Mouse (Mus musculus) forebrain, embryonic 16.5 days (tissue): Measurements from ENCODE around the gene Rhbg. TPM values are rescaled to one million over a fixed set of nuclear protein-coding genes. Genes with fewer than 3 reads are reported as not detected.
"Not testable (repeated sequence)": the region's sequence is repeated elsewhere in the genome, so short reads cannot be mapped to it uniquely, and the experiment has no call there.

ENCODE experiments used
- ATAC-seq: fragments of 200-750 bp; cut with Nextera tagmentation; 2 replicates; pipeline ENCODE4 v1.8.0; 2017; ENCODE audit warnings: mild to moderate bottlenecking, moderate library complexity
- H3K27ac ChIP-seq: fragments of 300-500 bp; sonication (generic); 2 replicates; pipeline ENCODE4 v1.5.1; 2014; ENCODE audit warnings: low read length, control low read depth
- H3K27me3 ChIP-seq: fragments of 300-500 bp; sonication (generic); replicated peaks from 2 replicates; pipeline ENCODE4 v1.6.1; 2014; ENCODE audit warnings: low read length; ENCODE audit not compliant: control insufficient read depth, insufficient read depth
- H3K36me3 ChIP-seq: fragments of 300-500 bp; sonication (generic); 2 replicates; pipeline ENCODE4 v1.6.1; 2014; ENCODE audit not compliant: control insufficient read depth, insufficient read depth
- H3K4me1 ChIP-seq: fragments of 300-500 bp; sonication (generic); replicated peaks from 2 replicates; pipeline ENCODE4 v1.6.1; 2014; ENCODE audit warnings: low read length; ENCODE audit not compliant: control insufficient read depth, insufficient read depth
- H3K4me2 ChIP-seq: fragments of 300-500 bp; sonication (generic); 2 replicates; pipeline ENCODE4 v1.6.1; 2014; ENCODE audit warnings: mild to moderate bottlenecking, low read length, control low read depth
- H3K4me3 ChIP-seq: fragments of 300-500 bp; sonication (generic); replicated peaks from 2 replicates; pipeline ENCODE4 v1.5.1; 2014; ENCODE audit warnings: mild to moderate bottlenecking, low read length, control low read depth
- H3K9ac ChIP-seq: fragments of 300-500 bp; sonication (generic); replicated peaks from 2 replicates; pipeline ENCODE4 v1.6.1; 2014; ENCODE audit warnings: low read depth, low read length, control low read depth
- H3K9me3 ChIP-seq: fragments of 300-500 bp; sonication (generic); 2 replicates; pipeline ENCODE4 v1.6.1; 2016; ENCODE audit warnings: low read length; ENCODE audit not compliant: control insufficient read depth
- WGBS: fragments of 180-500 bp; shearing (Covaris S2); extraction: QIAGEN DNeasy Blood & Tissue Kit; methylation state at CpG from one replicate; pipeline ENCODE4 v1.1.7; 2014; 5-methylcytosine and 5-hydroxymethylcytosine counted together
- polyA plus RNA-seq: library from polyadenylated mRNA; unstranded; fragments of >200 nt; fragmentation: Nextera tagmentation; extraction: Ambion mirVana; gene quantifications from 2 replicates; pipeline ENCODE4 v1.2.1, GENCODE M21; 2015

The Rhbg gene
- polyA plus RNA-seq, 1 experiment from 2014 or later, result not detected

DNA sequence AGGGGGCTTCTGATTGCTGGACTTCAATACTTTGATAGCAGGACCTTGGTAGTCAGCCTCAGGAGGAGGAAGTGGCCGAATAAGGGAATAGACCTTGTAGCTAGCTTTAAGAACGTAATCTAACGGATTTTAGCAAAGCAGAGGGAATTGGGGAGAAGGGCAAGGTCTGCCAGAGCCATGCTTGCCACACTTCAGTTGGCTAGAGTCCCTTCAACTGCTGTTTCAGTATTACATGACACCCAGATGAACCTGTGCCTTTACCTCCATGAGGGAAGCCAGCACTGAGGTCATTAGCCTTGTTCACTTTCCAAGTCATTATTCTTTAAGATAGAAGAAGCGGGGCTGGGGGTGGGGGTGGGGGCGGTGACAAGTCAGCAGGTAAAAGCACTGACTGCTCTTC is 14.5 kb upstream of the Rhbg start:
- Histone ChIP-seq H3K4me1 (no peaks in the 10 kb centered on the region), H3K36me3 (no peaks in the 10 kb centered on the region), H3K9ac (no peak overlapping the region), H3K27ac (no peak overlapping the region), H3K4me2 (no peak overlapping the region), H3K9me3 (no peaks in the 10 kb centered on the region), H3K27me3 (no peaks in the 10 kb centered on the region), H3K4me3 (no peak overlapping the region)
- no peak for ATAC-seq
- WGBS, result 86% methylated on average over 5 of the region's 5 CpGs

DNA sequence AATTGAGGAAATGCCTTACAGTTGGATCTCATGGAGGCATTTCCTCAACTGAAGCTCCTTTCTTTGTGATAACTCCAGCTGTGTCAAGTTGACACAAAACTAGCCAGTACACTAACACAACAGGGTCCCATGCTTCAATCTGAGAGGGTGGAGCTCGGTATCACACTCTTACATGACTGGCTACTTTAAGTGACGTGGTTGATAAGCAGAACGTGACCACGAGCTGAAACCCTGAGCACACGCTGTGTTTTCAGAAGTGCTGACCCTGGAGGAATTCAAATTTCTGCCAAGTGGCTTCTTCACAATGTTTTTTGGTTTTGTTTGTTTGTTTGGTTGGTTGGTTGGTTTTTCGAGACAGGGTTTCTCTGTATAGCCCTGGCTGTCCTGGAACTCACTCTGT is 13.5 kb upstream of the Rhbg start:
- not testable (repeated sequence) for H3K9me3 ChIP-seq, H3K4me2 ChIP-seq, H3K27me3 ChIP-seq, H3K36me3 ChIP-seq, H3K27ac ChIP-seq, ATAC-seq, H3K4me3 ChIP-seq, H3K9ac ChIP-seq, H3K4me1 ChIP-seq
- 91% methylated on average over 6 of the region's 6 CpGs for WGBS

DNA sequence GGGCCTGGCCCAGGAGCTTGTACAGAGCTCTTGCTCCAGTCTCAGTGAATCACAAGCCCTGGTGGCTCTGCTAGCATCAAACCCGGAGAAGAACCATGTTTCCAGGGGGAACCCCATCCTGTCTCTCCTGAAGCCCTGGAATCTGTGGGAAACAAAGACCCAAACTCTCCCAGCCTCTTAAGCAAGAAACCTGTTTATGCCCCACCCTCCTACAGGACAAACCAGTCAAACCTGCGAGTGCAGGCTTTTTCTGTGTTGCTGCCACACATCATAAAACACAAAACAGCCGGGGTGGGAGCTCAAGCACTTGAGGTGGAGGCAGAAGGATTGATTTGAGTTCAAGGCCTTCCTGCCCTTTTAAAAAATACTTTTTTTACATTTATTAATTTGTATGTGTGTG is 7.8 kb upstream of the Rhbg start:
- Histone ChIP-seq H3K27me3 (no peaks in the 10 kb centered on the region), H3K9me3 (no peaks in the 10 kb centered on the region), H3K9ac (no peak overlapping the region), H3K4me2 (no peak overlapping the region), H3K27ac (no peak overlapping the region), H3K4me3 (no peak overlapping the region), H3K4me1 (no peaks in the 10 kb centered on the region), H3K36me3 (no peaks in the 10 kb centered on the region)
- ATAC-seq, result no peak
- 84% methylated on average over 3 of the region's 3 CpGs for WGBS

DNA sequence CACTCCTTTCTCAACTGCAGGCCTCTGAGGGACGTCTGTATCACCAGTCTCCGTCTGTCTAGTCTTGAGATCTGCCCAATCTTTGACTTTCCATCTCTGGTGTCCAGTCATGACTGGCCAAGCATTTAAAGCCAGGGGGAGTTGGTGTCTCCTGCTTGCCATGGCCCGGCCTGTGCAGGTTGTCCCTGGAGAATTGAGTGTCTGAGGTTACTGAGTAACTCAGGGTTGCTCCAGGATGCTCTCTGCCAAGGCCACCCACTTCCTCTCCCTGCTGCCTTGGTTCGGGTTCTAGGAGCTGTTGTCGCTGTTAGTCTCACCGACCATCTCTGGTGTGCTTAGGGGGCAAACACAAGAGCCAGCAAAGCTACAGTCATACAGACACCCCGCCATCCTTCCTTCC is 1.9 kb upstream of the Rhbg start:
- no peaks in the 10 kb centered on the region for H3K9me3 ChIP-seq
- H3K4me1 ChIP-seq, result peaks cover 7% of the 10 kb centered on the region
- no peaks in the 10 kb centered on the region for H3K36me3 ChIP-seq
- H3K27ac ChIP-seq, result no peak overlapping the region
- H3K27me3 ChIP-seq, result peaks cover 13% of the 10 kb centered on the region; the same call in 1 of the 2 replicates
- no peak overlapping the region for H3K9ac ChIP-seq
- ATAC-seq, result no peak
- no peak overlapping the region for H3K4me3 ChIP-seq
- WGBS, result 83% methylated on average over 7 of the region's 7 CpGs
- H3K4me2 ChIP-seq, result no peak overlapping the region

DNA sequence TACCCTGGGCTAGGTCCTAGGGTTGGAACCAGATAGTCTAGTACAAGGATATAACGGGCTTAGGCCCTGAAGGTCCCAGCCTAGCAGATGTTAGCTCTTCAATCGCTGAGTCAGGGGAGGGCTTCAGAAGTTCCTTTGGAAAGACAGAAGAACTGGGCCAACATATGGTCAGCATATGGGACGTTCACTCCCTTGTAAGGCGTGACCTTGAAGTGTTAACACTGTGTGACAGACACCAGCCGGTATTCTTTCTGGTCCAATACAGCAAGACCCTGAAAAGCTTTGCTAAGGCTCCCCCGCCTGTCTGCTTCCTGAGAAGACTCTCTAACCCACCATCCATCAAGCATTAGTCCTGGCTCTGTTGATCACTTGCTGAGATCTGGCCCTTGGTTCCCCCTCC is 1.4 kb upstream of the Rhbg start:
- WGBS, result 66% methylated on average over 6 of the region's 6 CpGs
- ATAC-seq, result no peak

DNA sequence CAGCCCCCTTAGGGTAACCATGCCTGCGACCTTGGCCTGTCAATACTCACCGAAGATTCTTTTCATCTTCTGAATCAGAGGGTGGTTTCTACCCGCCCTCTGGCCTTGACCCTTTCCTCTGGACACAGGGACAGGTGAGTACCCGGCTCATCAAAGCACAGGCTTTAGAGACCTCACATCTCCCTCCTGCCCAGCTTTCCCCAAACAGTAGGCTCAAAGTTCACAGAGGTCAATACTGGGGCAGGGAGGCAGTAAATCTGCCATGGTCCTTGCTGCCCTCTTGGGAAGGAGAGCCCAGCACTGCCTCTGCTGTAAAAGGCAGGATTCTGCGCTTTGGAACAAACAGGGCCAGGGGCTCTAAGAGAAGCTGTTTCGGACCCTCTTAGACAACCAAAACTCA is 1.8 kb downstream of the Rhbg start:
- no peaks in the 10 kb centered on the region for H3K36me3 ChIP-seq
- no peak overlapping the region for H3K4me2 ChIP-seq
- 75% methylated on average over 6 of the region's 6 CpGs for WGBS
- H3K27ac ChIP-seq, result no peak overlapping the region
- peaks cover 7% of the 10 kb centered on the region for H3K4me1 ChIP-seq
- no peaks in the 10 kb centered on the region for H3K9me3 ChIP-seq
- H3K9ac ChIP-seq, result no peak overlapping the region
- no peak overlapping the region for H3K4me3 ChIP-seq
- no peak for ATAC-seq
- H3K27me3 ChIP-seq, result peaks cover 13% of the 10 kb centered on the region; the same call in 1 of the 2 replicates

More for the DNA sequence above, 1.4 kb upstream of the Rhbg start:
- Histone ChIP-seq H3K27me3 (peaks cover 13% of the 10 kb centered on the region; the same call in 1 of the 2 replicates), H3K36me3 (no peaks in the 10 kb centered on the region), H3K4me1 (peaks cover 7% of the 10 kb centered on the region), H3K9ac (no peak overlapping the region), H3K4me2 (no peak overlapping the region), H3K4me3 (no peak overlapping the region), H3K9me3 (no peaks in the 10 kb centered on the region), H3K27ac (no peak overlapping the region)

DNA sequence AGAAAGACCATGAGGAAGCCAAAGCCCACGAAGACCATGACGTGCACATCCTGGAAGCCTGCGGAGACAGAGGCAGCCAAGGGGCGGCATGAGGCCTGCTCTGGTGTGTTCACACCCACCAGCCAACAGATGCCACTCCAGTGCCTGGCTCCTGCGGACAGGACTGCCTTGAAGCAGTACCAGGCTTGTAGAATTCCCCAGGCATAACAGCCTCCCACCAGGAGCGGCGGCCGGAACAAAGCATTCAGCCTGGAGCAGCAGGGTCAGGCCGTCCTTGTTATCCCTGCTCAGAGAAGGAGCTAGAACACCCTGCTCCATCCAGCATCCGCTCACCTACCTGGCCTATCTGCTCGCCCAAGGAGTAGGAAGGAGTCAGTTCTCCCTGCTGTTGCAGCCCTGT is 6.1 kb downstream of the Rhbg start:
- no peak for ATAC-seq
- 59% methylated on average over 11 of the region's 11 CpGs for WGBS
- H3K4me2 ChIP-seq, result no peak overlapping the region

DNA sequence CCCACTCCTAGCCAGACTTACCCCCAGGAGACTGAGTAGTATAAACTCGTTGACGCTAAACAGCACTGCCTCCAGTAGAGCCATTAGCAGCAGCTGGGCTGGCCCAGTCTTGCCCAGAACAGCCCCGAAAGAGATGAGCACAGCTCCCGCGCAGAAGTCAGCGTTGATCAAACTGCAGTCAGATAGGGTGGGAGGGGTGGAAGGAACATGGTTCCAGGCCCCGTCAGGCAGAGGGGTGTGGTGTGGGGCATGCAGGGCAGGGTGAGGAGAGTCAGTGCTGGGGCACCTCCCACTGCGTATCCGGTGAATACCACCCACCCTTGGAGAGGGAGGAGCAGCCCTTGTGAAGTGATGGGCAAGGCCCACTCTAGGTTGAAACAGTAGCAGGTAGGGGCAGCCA is 6.8 kb downstream of the Rhbg start:
- no peak overlapping the region for H3K27ac ChIP-seq
- no peaks in the 10 kb centered on the region for H3K27me3 ChIP-seq
- H3K36me3 ChIP-seq, result no peaks in the 10 kb centered on the region
- no peak overlapping the region for H3K9ac ChIP-seq
- H3K4me3 ChIP-seq, result no peak overlapping the region
- ATAC-seq, result no peak
- no peak overlapping the region for H3K4me2 ChIP-seq
- H3K4me1 ChIP-seq, result peaks cover 12% of the 10 kb centered on the region
- WGBS, result 71% methylated on average over 9 of the region's 9 CpGs
- H3K9me3 ChIP-seq, result no peaks in the 10 kb centered on the region

More for the DNA sequence above, 6.1 kb downstream of the Rhbg start:
- Histone ChIP-seq H3K27ac (no peak overlapping the region), H3K36me3 (no peaks in the 10 kb centered on the region), H3K4me1 (peaks cover 6% of the 10 kb centered on the region), H3K9me3 (no peaks in the 10 kb centered on the region), H3K27me3 (no peaks in the 10 kb centered on the region), H3K9ac (no peak overlapping the region), H3K4me3 (no peak overlapping the region)

DNA sequence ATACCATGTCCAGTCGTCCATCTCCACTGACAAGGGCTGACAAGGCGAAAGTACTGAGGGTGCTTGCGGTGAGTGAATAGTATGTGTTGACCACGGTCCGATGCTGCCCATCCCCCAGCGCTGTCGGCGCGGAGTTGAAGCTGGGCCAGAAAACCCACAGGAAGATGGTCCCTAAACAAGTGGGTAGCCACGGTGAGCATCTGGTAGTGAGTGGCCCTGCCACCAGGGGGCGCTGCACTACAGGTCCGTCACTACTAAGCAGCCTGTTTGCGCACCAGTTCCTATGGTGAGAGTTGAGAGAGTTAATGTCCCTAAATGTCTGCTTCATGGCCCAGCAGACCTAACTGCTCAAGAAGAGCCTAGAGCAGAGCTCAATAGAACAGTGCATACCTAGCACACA is 8.7 kb downstream of the Rhbg start:
- no peaks in the 10 kb centered on the region for H3K36me3 ChIP-seq
- no peak overlapping the region for H3K4me2 ChIP-seq
- H3K9ac ChIP-seq, result no peak overlapping the region
- 14% methylated on average over 13 of the region's 13 CpGs for WGBS
- no peaks in the 10 kb centered on the region for H3K27me3 ChIP-seq
- no peak overlapping the region for H3K27ac ChIP-seq
- no peak for ATAC-seq
- H3K4me3 ChIP-seq, result no peak overlapping the region
- H3K9me3 ChIP-seq, result no peaks in the 10 kb centered on the region
- H3K4me1 ChIP-seq, result peaks cover 30% of the 10 kb centered on the region

DNA sequence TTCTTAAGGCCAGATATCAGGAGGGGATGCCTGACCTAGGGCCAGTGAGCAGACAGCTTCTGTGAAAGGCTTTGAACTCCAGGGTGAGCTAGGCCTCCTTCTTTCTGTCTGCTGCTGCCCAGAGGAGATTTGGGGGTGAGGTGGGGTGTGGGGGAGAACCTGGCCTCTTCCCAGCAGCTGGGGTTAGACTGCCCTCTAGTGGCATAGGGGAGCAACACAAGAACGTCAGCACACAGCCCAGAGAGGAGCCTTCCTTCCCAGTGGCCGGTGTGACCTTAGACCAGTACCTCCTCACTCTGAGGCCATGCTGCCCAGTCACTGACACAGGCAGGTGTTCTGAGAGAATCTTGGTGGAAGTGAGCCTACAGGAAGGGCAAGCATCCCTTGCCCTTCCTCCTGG is 10.4 kb downstream of the Rhbg start:
- no peak overlapping the region for H3K9ac ChIP-seq
- H3K9me3 ChIP-seq, result no peaks in the 10 kb centered on the region
- peaks cover 46% of the 10 kb centered on the region for H3K4me1 ChIP-seq
- no peaks in the 10 kb centered on the region for H3K36me3 ChIP-seq
- no peak overlapping the region for H3K4me3 ChIP-seq
- H3K27me3 ChIP-seq, result no peaks in the 10 kb centered on the region
- no peak for ATAC-seq
- 0% methylated on average over 2 of the region's 2 CpGs for WGBS
- no peak overlapping the region for H3K4me2 ChIP-seq
- no peak overlapping the region for H3K27ac ChIP-seq
